Mouse (Mus musculus): Measurements from ENCODE around the gene Pbx1. TPM values are rescaled to one million over a fixed set of nuclear protein-coding genes. Genes with fewer than 3 reads are reported as not detected.

The Pbx1 gene
- total and polyA plus RNA-seq, 2 experiments from 2014 or later: 37.6 to 44.4 TPM

- ATAC-seq: no peak
- Histone ChIP-seq H3K27ac (no peak overlapping the region), H3K27me3 (ENCODE audit: insufficient read depth, low read length) (no peaks in the 10 kb centered on the region), H3K4me3 (ENCODE audit: low read length) (no peak overlapping the region), H3K9ac (replicated peaks; ENCODE audit: low read length) (no peak overlapping the region), H3K4me2 (ENCODE audit: low read depth, low read length) (no peak overlapping the region), H3K36me3 (ENCODE audit: insufficient read depth, low read length) (no peaks in the 10 kb centered on the region), H3K9me3 (ENCODE audit: low read length) (no peaks in the 10 kb centered on the region), H3K4me1 (ENCODE audit: insufficient read depth, low read length) (no peaks in the 10 kb centered on the region)
- DNase-seq (ENCODE audit: low spot score): no peak
- TF ChIP-seq CTCF (IDR thresholded peaks at IDR 0.05; ENCODE audit: low read depth): no peak
- WGBS: 86% methylated on average over 2 of the region's 2 CpGs
These were observed 333.3 kb downstream of the Pbx1 start for GRCm38 (mm10) chr1:168098806-168099205.

DNA sequence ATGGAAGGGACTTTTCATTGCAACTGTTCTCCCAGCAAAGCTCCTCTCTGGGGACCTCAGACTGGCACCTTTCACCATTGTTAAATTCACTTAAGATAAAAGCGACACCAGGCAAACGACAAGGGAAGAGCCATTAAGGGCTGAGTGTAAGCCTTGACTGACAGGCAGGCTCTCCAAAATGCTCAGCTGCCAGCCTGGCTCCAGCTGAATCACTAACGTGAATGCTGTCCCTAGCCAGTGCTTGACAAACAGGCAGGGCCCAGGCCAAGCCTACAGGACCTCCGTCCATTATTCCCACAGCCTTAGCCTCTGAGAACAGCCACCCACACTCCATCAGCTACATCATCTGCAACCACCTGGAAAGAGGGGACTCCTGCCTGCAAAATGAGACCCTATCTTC, 337.4 kb downstream of the Pbx1 start:
- no peaks in the 10 kb centered on the region for H3K27me3 ChIP-seq (ENCODE audit: insufficient read depth, low read length)
- H3K4me3 ChIP-seq (ENCODE audit: low read length): no peak overlapping the region
- H3K36me3 ChIP-seq (ENCODE audit: insufficient read depth, low read length): no peaks in the 10 kb centered on the region
- ATAC-seq (no peak), DNase-seq (ENCODE audit: low spot score) (no peak)
- no peak overlapping the region for H3K27ac ChIP-seq
- no peak overlapping the region for H3K9ac ChIP-seq (replicated peaks; ENCODE audit: low read length)
- no peak for TF ChIP-seq CTCF (IDR thresholded peaks at IDR 0.05; ENCODE audit: low read depth)
- no peaks in the 10 kb centered on the region for H3K9me3 ChIP-seq (ENCODE audit: low read length)
- no peaks in the 10 kb centered on the region for H3K4me1 ChIP-seq (ENCODE audit: insufficient read depth, low read length)
- H3K4me2 ChIP-seq (ENCODE audit: low read depth, low read length): no peak overlapping the region
- WGBS: 29% methylated on average over 4 of the region's 4 CpGs

DNA sequence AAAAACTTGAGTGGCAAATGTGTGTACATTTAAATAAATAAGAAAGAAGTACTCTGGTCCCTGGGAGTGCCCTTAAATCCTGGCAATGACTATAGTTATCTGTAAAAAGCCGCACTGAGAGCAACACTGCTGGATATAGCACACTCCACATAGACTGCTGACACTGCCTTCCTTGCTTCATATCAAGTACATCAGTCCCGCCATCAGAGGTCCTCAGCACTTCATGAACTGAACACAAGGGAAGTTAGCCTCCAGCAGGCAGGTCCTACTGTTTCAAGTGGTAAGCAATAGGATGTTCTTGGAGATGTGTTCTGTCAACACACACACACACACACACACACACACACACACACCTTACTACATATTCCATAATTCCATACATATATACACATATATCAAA, 339.0 kb downstream of the Pbx1 start:
- Histone ChIP-seq H3K4me1 (ENCODE audit: insufficient read depth, low read length) (no peaks in the 10 kb centered on the region), H3K27ac (no peak overlapping the region), H3K9me3 (ENCODE audit: low read length) (no peaks in the 10 kb centered on the region), H3K4me3 (ENCODE audit: low read length) (no peak overlapping the region), H3K9ac (replicated peaks; ENCODE audit: low read length) (no peak overlapping the region), H3K36me3 (ENCODE audit: insufficient read depth, low read length) (no peaks in the 10 kb centered on the region), H3K27me3 (ENCODE audit: insufficient read depth, low read length) (no peaks in the 10 kb centered on the region), H3K4me2 (ENCODE audit: low read depth, low read length) (no peak overlapping the region)
- DNase-seq (ENCODE audit: low spot score): peak; percentile 78
- ATAC-seq: peak; percentile 70; the same call in 1 of the 2 replicates
- whole genome bisulfite sequencing: 75% methylated on average over 2 of the region's 2 CpGs
- TF ChIP-seq CTCF (IDR thresholded peaks at IDR 0.05; ENCODE audit: low read depth): peak; percentile 76

DNA sequence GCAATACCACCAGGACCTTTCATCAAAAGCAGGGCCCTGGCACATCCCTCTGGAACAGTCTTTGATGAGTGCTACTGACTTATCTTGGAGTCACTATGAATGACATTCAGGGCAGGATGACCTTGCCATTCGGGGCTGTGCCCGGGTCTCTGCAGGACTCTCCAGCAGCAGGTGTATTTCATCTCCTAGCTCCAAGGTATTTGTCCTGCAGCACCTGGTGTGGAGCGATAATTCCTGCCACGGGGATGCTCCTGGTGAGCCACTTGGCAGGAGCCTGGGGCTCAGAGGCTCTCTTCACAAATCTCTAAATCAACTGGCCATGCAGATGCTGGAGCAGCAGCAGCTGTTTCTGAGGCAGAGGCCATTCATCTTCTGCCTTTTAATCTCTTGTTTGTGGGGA, 340.4 kb downstream of the Pbx1 start:
- no peak for TF ChIP-seq CTCF (IDR thresholded peaks at IDR 0.05; ENCODE audit: low read depth)

GRCm38 (mm10) chr1:168088680-168089079, 343.4 kb downstream of the Pbx1 start:
- H3K9me3 ChIP-seq (ENCODE audit: low read length): no peaks in the 10 kb centered on the region
- H3K27me3 ChIP-seq (ENCODE audit: insufficient read depth, low read length): no peaks in the 10 kb centered on the region
- no peak overlapping the region for H3K27ac ChIP-seq
- H3K4me1 ChIP-seq (ENCODE audit: insufficient read depth, low read length): no peaks in the 10 kb centered on the region
- no peaks in the 10 kb centered on the region for H3K36me3 ChIP-seq (ENCODE audit: insufficient read depth, low read length)
- 59% methylated on average over 7 of the region's 7 CpGs for WGBS
- TF ChIP-seq CTCF (IDR thresholded peaks at IDR 0.05; ENCODE audit: low read depth): no peak
- no peak overlapping the region for H3K4me2 ChIP-seq (ENCODE audit: low read depth, low read length)
- DNase-seq (ENCODE audit: low spot score) (no peak), ATAC-seq (no peak)
- no peak overlapping the region for H3K9ac ChIP-seq (replicated peaks; ENCODE audit: low read length)
- no peak overlapping the region for H3K4me3 ChIP-seq (ENCODE audit: low read length)

More for the DNA sequence above, 340.4 kb downstream of the Pbx1 start:
- 47% methylated on average over 4 of the region's 4 CpGs for WGBS
- ATAC-seq (no peak), DNase-seq (ENCODE audit: low spot score) (no peak)
- Histone ChIP-seq H3K9me3 (ENCODE audit: low read length) (no peaks in the 10 kb centered on the region), H3K27ac (no peak overlapping the region), H3K9ac (replicated peaks; ENCODE audit: low read length) (no peak overlapping the region), H3K36me3 (ENCODE audit: insufficient read depth, low read length) (no peaks in the 10 kb centered on the region), H3K4me1 (ENCODE audit: insufficient read depth, low read length) (no peaks in the 10 kb centered on the region), H3K4me2 (ENCODE audit: low read depth, low read length) (no peak overlapping the region), H3K27me3 (ENCODE audit: insufficient read depth, low read length) (no peaks in the 10 kb centered on the region), H3K4me3 (ENCODE audit: low read length) (no peak overlapping the region)

DNA sequence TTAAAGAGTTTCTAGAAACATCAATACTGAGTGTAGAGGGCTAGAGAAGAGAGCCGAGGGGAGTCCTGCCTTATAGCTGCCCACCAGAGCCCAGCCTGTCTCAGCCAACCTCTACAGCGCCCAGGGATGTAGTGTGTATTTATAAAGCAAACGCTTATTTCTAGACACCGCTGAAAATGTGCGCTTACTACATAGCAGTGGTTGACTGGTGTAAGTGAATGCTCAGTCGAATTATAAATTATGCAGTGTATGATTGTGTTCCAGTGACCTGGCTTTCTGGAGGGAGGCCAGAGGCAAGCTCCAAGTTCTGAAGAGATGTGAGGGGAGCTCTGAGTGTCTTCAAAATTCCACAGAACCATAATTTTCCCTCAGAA, 352.7 kb downstream of the Pbx1 start:
- no peaks in the 10 kb centered on the region for H3K36me3 ChIP-seq (ENCODE audit: insufficient read depth, low read length)
- H3K4me3 ChIP-seq (ENCODE audit: low read length): no peak overlapping the region
- no peak for DNase-seq (ENCODE audit: low spot score)
- ATAC-seq: no peak
- H3K27me3 ChIP-seq (ENCODE audit: insufficient read depth, low read length): no peaks in the 10 kb centered on the region
- H3K4me2 ChIP-seq (ENCODE audit: low read depth, low read length): no peak overlapping the region
- TF ChIP-seq CTCF (IDR thresholded peaks at IDR 0.05; ENCODE audit: low read depth): no peak
- no peak overlapping the region for H3K9ac ChIP-seq (replicated peaks; ENCODE audit: low read length)
- H3K27ac ChIP-seq: no peak overlapping the region
- no peaks in the 10 kb centered on the region for H3K4me1 ChIP-seq (ENCODE audit: insufficient read depth, low read length)
- H3K9me3 ChIP-seq (ENCODE audit: low read length): no peaks in the 10 kb centered on the region
- WGBS: 86% methylated on average over 6 of the region's 6 CpGs

DNA sequence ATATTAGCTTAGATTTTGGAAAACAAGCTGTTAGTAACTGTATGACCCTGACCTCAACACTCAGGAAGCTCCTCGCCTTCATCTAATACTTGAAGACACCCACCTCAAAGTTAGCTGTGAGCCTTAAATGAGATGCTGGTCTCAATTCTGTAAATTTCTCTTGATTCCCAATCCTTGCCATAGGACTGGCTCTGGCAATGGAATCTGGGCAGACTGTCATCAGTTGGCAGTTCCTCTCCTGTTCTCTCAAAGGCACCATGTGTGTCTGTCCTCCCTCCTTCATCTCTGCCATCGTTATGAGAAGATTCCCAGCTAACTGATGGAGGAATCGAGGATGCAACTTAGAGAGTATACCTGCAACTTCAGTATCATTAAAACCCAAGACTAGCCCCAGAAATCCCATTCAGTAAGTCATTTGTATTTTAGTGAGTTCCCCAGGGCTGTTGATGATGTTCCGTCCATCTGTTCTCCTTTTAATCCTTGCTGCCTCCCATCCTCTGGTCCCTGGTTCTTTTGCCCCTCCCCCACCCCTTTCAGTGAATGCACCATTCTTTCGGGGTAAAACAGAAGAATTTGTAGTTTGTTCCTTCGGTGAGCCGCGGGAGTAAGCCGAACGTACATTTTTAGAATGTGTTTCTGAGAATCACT, 353.2 kb downstream of the Pbx1 start:
- H3K4me1 ChIP-seq (ENCODE audit: insufficient read depth, low read length): no peaks in the 10 kb centered on the region
- no peaks in the 10 kb centered on the region for H3K9me3 ChIP-seq (ENCODE audit: low read length)
- ATAC-seq: no peak
- no peaks in the 10 kb centered on the region for H3K36me3 ChIP-seq (ENCODE audit: insufficient read depth, low read length)
- DNase-seq (ENCODE audit: low spot score): no peak
- WGBS: 76% methylated on average over 10 of the region's 10 CpGs
- TF ChIP-seq CTCF (IDR thresholded peaks at IDR 0.05; ENCODE audit: low read depth): no peak
- no peaks in the 10 kb centered on the region for H3K27me3 ChIP-seq (ENCODE audit: insufficient read depth, low read length)
- no peak overlapping the region for H3K9ac ChIP-seq (replicated peaks; ENCODE audit: low read length)
- H3K4me2 ChIP-seq (ENCODE audit: low read depth, low read length): no peak overlapping the region
- H3K27ac ChIP-seq: no peak overlapping the region
- no peak overlapping the region for H3K4me3 ChIP-seq (ENCODE audit: low read length)
